In genomic region chr2:103675391-103675790, GRCm38 (mm10) we compare ENCODE assay signal across 12 mouse cellular contexts.
"Had no signal": no experiment of that assay in that cellular context is flagged by ENCODE, and none has a peak within 500 bp of the region (broad histone marks: within the 10 kb centered on the region; RNA-seq: fewer than 3 reads in every experiment).

No protein-coding gene starts in this region.

- DNase-seq: kidney, postnatal 10 days; lung, adult 2 months; lung, postnatal 36 days; right cerebral cortex, postnatal 4 days; spleen, adult 18-20 months had no signal

- H3K4me1 ChIP-seq: stomach, embryonic 15.5 days had no signal

- H3K36me3 ChIP-seq: limb, embryonic 10.5 days; liver, embryonic 15.5 days; midbrain, embryonic 13.5 days; neural tube, embryonic 15.5 days; stomach, embryonic 15.5 days had no signal

- H3K27me3 ChIP-seq: liver, embryonic 15.5 days; midbrain, embryonic 13.5 days; neural tube, embryonic 15.5 days; stomach, embryonic 15.5 days had no signal

- H3K9me3 ChIP-seq: limb, embryonic 10.5 days; liver, embryonic 15.5 days; midbrain, embryonic 13.5 days; neural tube, embryonic 15.5 days; stomach, embryonic 15.5 days had no signal

- H3K27ac ChIP-seq: left cerebral cortex, adult 2 months; limb, embryonic 10.5 days; liver, embryonic 15.5 days; midbrain, embryonic 13.5 days; neural tube, embryonic 15.5 days; stomach, embryonic 15.5 days had no signal

- H3K4me3 ChIP-seq: left cerebral cortex, adult 2 months; limb, embryonic 10.5 days; liver, embryonic 15.5 days; midbrain, embryonic 13.5 days; myocyte; neural tube, embryonic 15.5 days; stomach, embryonic 15.5 days had no signal
